Mouse (Mus musculus) thymus, adult 2 months (tissue): ENCODE measurements around the gene Gm21983.

Experiments used
- CTCF ChIP-seq: fragments of 200-500 bp; IDR thresholded peaks from 2 replicates; pipeline ENCODE4 v1.5.1; 2012; ENCODE audit warnings: mild to moderate bottlenecking, control low read depth, low read length, moderate library complexity, borderline replicate concordance; ENCODE audit not compliant: control insufficient read depth, poor library complexity, insufficient read depth; ENCODE audit errors: extremely low read depth
- POLR2A ChIP-seq: fragments of 200-500 bp; IDR thresholded peaks from 2 replicates; pipeline ENCODE4 v1.6.1; 2012; ENCODE audit warnings: mild to moderate bottlenecking, low read length, control low read depth, moderate library complexity; ENCODE audit not compliant: control insufficient read depth, poor library complexity, insufficient read depth; ENCODE audit errors: extremely low read depth

DNA sequence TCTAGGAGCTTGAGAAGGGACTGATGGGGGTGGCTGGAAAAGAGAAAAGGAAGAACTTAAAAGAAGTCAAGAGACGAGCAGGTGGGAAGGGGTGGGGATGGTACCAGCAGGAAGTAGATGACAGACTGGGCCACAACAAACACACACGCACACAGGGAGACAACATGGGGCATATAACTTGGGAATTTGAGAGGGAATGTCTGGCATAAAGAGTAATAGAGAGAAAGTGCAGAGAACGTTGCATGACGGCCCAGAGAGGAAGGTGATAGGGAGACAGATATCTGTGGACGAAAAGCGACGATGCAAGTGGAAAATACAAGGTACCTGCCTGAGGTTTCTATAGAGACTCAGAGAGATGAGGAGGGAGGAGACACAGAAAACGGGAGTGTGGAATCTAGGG, 15.2 kb downstream of the Gm21983 start:
- TF ChIP-seq POLR2A = no peak
- no peak for TF ChIP-seq CTCF
